Mouse (Mus musculus) CH12.LX (cell line): ENCODE results near the gene Tmem8b. TPM values are rescaled to one million over a fixed set of nuclear protein-coding genes. Genes with fewer than 3 reads are reported as not detected.

ENCODE experiments used
- DNase-seq: peaks from one replicate; pipeline ENCODE4 v3.0.0-alpha.2; 2013; ENCODE audit errors: extremely low read depth
- H3K27ac ChIP-seq: 2 replicates; pipeline ENCODE4 v1.5.1; 2012; ENCODE audit warnings: low read depth, mild to moderate bottlenecking, control low read depth, moderate library complexity; ENCODE audit not compliant: insufficient read depth
- H3K27me3 ChIP-seq: replicated peaks from 2 replicates; pipeline ENCODE3; 2012; ENCODE audit warnings: inconsistent platforms
- H3K36me3 ChIP-seq, 2 experiments: replicated peaks in 1 of 2; 2 replicates each; pipeline versions ENCODE3 to v1.6.1; 2012; ENCODE audit warnings: inconsistent platforms in 1 of 2, low read length in 1 of 2, mild to moderate bottlenecking in 1 of 2, mixed read lengths in 1 of 2, moderate library complexity in 1 of 2; ENCODE audit not compliant: control insufficient read depth in 1 of 2, insufficient read depth in 1 of 2
- H3K4me1 ChIP-seq, 2 experiments: 2 replicates each; pipeline ENCODE4 v1.6.1; 2012; ENCODE audit warnings: inconsistent platforms in 1 of 2, moderate library complexity in 1 of 2; ENCODE audit not compliant: insufficient read depth in 2 of 2, control insufficient read depth in 1 of 2
- H3K4me2 ChIP-seq: 2 replicates; pipeline ENCODE4 v1.6.1; 2012; ENCODE audit warnings: low read depth, mild to moderate bottlenecking, control low read depth; ENCODE audit not compliant: poor library complexity, insufficient read depth, severe bottlenecking
- H3K4me3 ChIP-seq, 3 experiments: fragments of 150-350 bp in 1 of 3; sonication (generic) in 1 of 3; replicated peaks in 1 of 3; 2 replicates each; pipeline versions ENCODE3 to v1.5.1; 2011 to 2012; ENCODE audit warnings: low read depth in 2 of 3, low read length in 2 of 3, mild to moderate bottlenecking in 2 of 3, moderate library complexity in 2 of 3, control low read depth in 1 of 3, improper control_type of control experiment in 1 of 3, inconsistent platforms in 1 of 3, mixed read lengths in 1 of 3; ENCODE audit not compliant: poor library complexity in 1 of 3
- H3K79me2 ChIP-seq: replicated peaks from 2 replicates; pipeline ENCODE4 v1.6.1; 2012; ENCODE audit warnings: mild to moderate bottlenecking, moderate library complexity; ENCODE audit not compliant: control insufficient read depth, poor library complexity, insufficient read depth, severe bottlenecking; ENCODE audit errors: extremely low read depth
- H3K9ac ChIP-seq: 2 replicates; pipeline ENCODE4 v1.6.1; 2012; ENCODE audit warnings: low read depth, mild to moderate bottlenecking, control low read depth, moderate library complexity; ENCODE audit not compliant: insufficient read depth
- H3K9me3 ChIP-seq: replicated peaks from 2 replicates; pipeline ENCODE3; 2012; ENCODE audit warnings: low read length, inconsistent platforms, mixed read lengths
- BHLHE40 ChIP-seq: IDR thresholded peaks from 2 replicates; pipeline ENCODE4 v1.6.1; 2011; ENCODE audit warnings: mild to moderate bottlenecking, low read depth, low read length, improper control_type of control experiment
- CHD1 ChIP-seq: IDR thresholded peaks from 2 replicates; pipeline ENCODE4 v1.6.1; 2012; ENCODE audit warnings: low read depth, low read length, improper control_type of control experiment, inconsistent platforms
- CHD2 ChIP-seq: IDR thresholded peaks from 2 replicates; pipeline ENCODE4 v1.6.1; 2011; ENCODE audit warnings: low read length, improper control_type of control experiment
- E2F4 ChIP-seq: IDR thresholded peaks from 2 replicates; pipeline ENCODE4 v1.6.1; 2011; ENCODE audit warnings: low read depth, low read length, improper control_type of control experiment; ENCODE audit not compliant: insufficient replicate concordance
- ELF1 ChIP-seq: IDR thresholded peaks from 2 replicates; pipeline ENCODE4 v1.6.1; 2014; ENCODE audit warnings: low read depth, mild to moderate bottlenecking, inconsistent platforms, low read length, improper control_type of control experiment
- EP300 ChIP-seq: IDR thresholded peaks from 2 replicates; pipeline ENCODE4 v1.6.1; 2011; ENCODE audit warnings: low read length, improper control_type of control experiment
- ETS1 ChIP-seq: conservative IDR thresholded peaks from 2 replicates; pipeline ENCODE4 v1.6.1; 2012; ENCODE audit warnings: low read depth, mild to moderate bottlenecking, inconsistent platforms, low read length, improper control_type of control experiment, moderate library complexity
- GABPA ChIP-seq: IDR thresholded peaks from 2 replicates; pipeline ENCODE4 v1.6.1; 2012; ENCODE audit warnings: low read depth, low read length, improper control_type of control experiment, inconsistent platforms; ENCODE audit not compliant: insufficient replicate concordance
- HCFC1 ChIP-seq: IDR thresholded peaks from 2 replicates; pipeline ENCODE4 v1.6.1; 2012; ENCODE audit warnings: low read depth, mild to moderate bottlenecking, inconsistent platforms, low read length, improper control_type of control experiment
- IRF4 ChIP-seq: IDR thresholded peaks from 2 replicates; pipeline ENCODE4 v1.6.1; 2014; ENCODE audit warnings: low read depth, mild to moderate bottlenecking, inconsistent platforms, low read length, improper control_type of control experiment
- JUN ChIP-seq: IDR thresholded peaks from 2 replicates; pipeline ENCODE4 v1.6.1; 2011; ENCODE audit warnings: low read depth, mild to moderate bottlenecking, low read length, improper control_type of control experiment, moderate library complexity; ENCODE audit not compliant: insufficient read depth
- KAT2A ChIP-seq: IDR thresholded peaks from 2 replicates; pipeline ENCODE4 v1.6.1; 2012; ENCODE audit warnings: low read length, improper control_type of control experiment, inconsistent platforms; ENCODE audit not compliant: insufficient replicate concordance
- MAX ChIP-seq: IDR thresholded peaks from 2 replicates; pipeline ENCODE4 v1.6.1; 2011; ENCODE audit warnings: low read length, improper control_type of control experiment
- MXI1 ChIP-seq: IDR thresholded peaks from 2 replicates; pipeline ENCODE4 v1.6.1; 2011; ENCODE audit warnings: mild to moderate bottlenecking, low read depth, low read length, improper control_type of control experiment
- NELFE ChIP-seq: IDR thresholded peaks from 2 replicates; pipeline ENCODE4 v1.6.1; 2011; ENCODE audit warnings: low read depth, low read length, improper control_type of control experiment
- PAX5 ChIP-seq: IDR thresholded peaks from 2 replicates; pipeline ENCODE4 v1.6.1; 2012; ENCODE audit warnings: low read length, inconsistent platforms, mixed read lengths
- RAD21 ChIP-seq: IDR thresholded peaks from 2 replicates; pipeline ENCODE4 v1.6.1; 2011; ENCODE audit warnings: low read depth, mild to moderate bottlenecking, low read length, improper control_type of control experiment, moderate library complexity
- SMC3 ChIP-seq: IDR thresholded peaks from 2 replicates; pipeline ENCODE4 v1.6.1; 2011; ENCODE audit warnings: low read depth, low read length, improper control_type of control experiment
- TBP ChIP-seq: conservative IDR thresholded peaks from 2 replicates; pipeline ENCODE4 v1.6.1; 2011; ENCODE audit warnings: low read depth, low read length, improper control_type of control experiment
- UBTF ChIP-seq: IDR thresholded peaks from 2 replicates; pipeline ENCODE4 v1.6.1; 2012; ENCODE audit warnings: low read depth, mild to moderate bottlenecking, inconsistent platforms, low read length, improper control_type of control experiment, moderate library complexity
- USF2 ChIP-seq: conservative IDR thresholded peaks from 2 replicates; pipeline ENCODE4 v1.6.1; 2011; ENCODE audit warnings: low read depth, low read length, improper control_type of control experiment
- ZKSCAN1 ChIP-seq: IDR thresholded peaks from 2 replicates; pipeline ENCODE4 v1.6.1; 2012; ENCODE audit warnings: low read depth, inconsistent platforms, low read length, improper control_type of control experiment, borderline replicate concordance
- dilution Hi-C: fragments of 300-500 bp; cut with MboI; formaldehyde crosslinking; loops from 2 replicates; pipeline ENCODE4 v1.14.3; 2020; ENCODE audit warnings: low sequenced_read_pairs; ENCODE audit not compliant: extremely low pct_unique_long_range_greater_than_20kb, extremely low pct_ligation_motif_present
- in situ Hi-C: fragments of 300-500 bp; cut with MboI; formaldehyde crosslinking; loops from 3 replicates; pipeline ENCODE4 v1.14.3; 2019; ENCODE audit warnings: low sequenced_read_pairs, low pct_ligation_motif_present, low pct_unique_long_range_greater_than_20kb, mixed read lengths
- polyA plus RNA-seq: library from polyadenylated mRNA; unstranded; fragments of >175 nt; gene quantifications from 2 replicates; pipeline ENCODE4 v1.2.1, GENCODE M21; 2012; ENCODE audit warnings: low read depth; ENCODE audit not compliant: insufficient read length
- total RNA-seq, 2 experiments: library from RNA; depleted of rRNA; stranded (reverse); fragments of 300-350 nt in 1 of 2; fragments of >200 nt in 1 of 2; gene quantifications; 2 replicates each; pipeline ENCODE4 v1.2.3; 2012 to 2014

Gene Tmem8b
- total and polyA plus RNA-seq, 3 experiments = 0.26 to 0.47 TPM; not detected in 1

GRCm38 (mm10) chr4:43729126-43729525 is 60.4 kb downstream of the Tmem8b start:
- dilution Hi-C loops = no loop called here
- TF ChIP-seq CHD1 (no peak), UBTF (no peak), RAD21 (no peak), EP300 (no peak), IRF4 (no peak), SMC3 (no peak), CHD2 (no peak), ELF1 (no peak)
- in situ Hi-C loops = loop anchor here (25.0 kb wide), 1 partner anchor 258 kb away; the partner anchor contains the start of gene Ccin
- Histone ChIP-seq H3K4me2 (no peak overlapping the region), H3K9me3 (no peaks in the 10 kb centered on the region), H3K79me2 (no peaks in the 10 kb centered on the region), H3K36me3 (no peaks in the 10 kb centered on the region), H3K4me3 (no peak overlapping the region), H3K27me3 (peaks cover 91% of the 10 kb centered on the region), H3K27ac (no peak overlapping the region), H3K9ac (no peak overlapping the region), H3K4me1 (no peaks in the 10 kb centered on the region)
- no peak for DNase-seq

GRCm38 (mm10) chr4:43729794-43730550 is 61.2 kb downstream of the Tmem8b start, which contains the start of gene Spaar:
TSS of gene Spaar (plus strand) at chr4:43730034.
- no peak within 1 kb of the TSS for H3K27ac ChIP-seq

More at GRCm38 (mm10) chr4:43729794-43730550, 61.2 kb downstream of the Tmem8b start, which contains the start of gene Spaar:
- Histone ChIP-seq H3K9me3 (no peaks in the 10 kb centered on the region), H3K4me1 (no peaks in the 10 kb centered on the region), H3K79me2 (no peaks in the 10 kb centered on the region), H3K4me2 (no peak within 1 kb of the TSS), H3K9ac (no peak within 1 kb of the TSS), H3K4me3 (no peak within 1 kb of the TSS), H3K27me3 (peaks cover 90% of the 10 kb centered on the region), H3K36me3 (no peaks in the 10 kb centered on the region)
- TF ChIP-seq ZKSCAN1 (no peak), PAX5 (no peak), JUN (no peak), ELF1 (no peak), MXI1 (no peak), BHLHE40 (no peak), KAT2A (no peak), USF2 (no peak), NELFE (no peak), GABPA (no peak), ETS1 (no peak), E2F4 (no peak), HCFC1 (no peak), TBP (no peak), MAX (no peak), CHD1 (no peak), UBTF (no peak)
- no peak for DNase-seq
- in situ Hi-C loops (loop anchor here (10.0 to 25.0 kb wide), 2 partner anchors 125 to 257 kb away; partner anchors contain the start of genes Ccin and Olfr155), dilution Hi-C loops (no loop called here)
